Mouse (Mus musculus): Measurements from ENCODE around the gene Rbm18. TPM values are rescaled to one million over a fixed set of nuclear protein-coding genes. Genes with fewer than 3 reads are reported as not detected.

The Rbm18 gene
- polyA plus RNA-seq, 1 experiment = 50.0 TPM

DNA sequence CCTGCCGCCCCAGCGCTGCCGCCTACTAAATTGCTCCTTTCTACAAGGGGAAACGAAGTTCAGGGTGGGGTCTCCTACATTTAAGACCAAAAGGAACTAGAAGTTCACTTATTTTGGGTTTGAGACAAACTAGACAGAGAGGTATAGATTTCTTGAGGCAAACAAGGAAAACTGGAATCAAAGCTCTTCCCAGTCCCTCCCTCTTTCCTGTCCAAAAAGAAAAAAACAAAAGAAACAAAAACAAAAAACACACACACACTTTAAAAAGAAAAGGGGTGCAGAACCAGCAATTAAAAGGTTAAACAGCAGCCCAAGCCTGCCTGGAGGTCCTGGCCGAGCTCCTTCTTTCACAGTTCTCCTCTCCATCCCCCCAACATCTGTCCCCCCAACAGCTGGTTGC is 38.6 kb downstream of the Rbm18 start:
- Histone ChIP-seq H3K4me1 (ENCODE audit: control insufficient read depth, insufficient read depth, low read length) (no peaks in the 10 kb centered on the region), H3K4me3 (ENCODE audit: insufficient read depth, low read length) (no peak overlapping the region), H3K27ac (ENCODE audit: insufficient read depth, low read length) (no peak overlapping the region)
- no peak for TF ChIP-seq POLR2A (IDR thresholded peaks at IDR 0.05; ENCODE audit: extremely low read depth, insufficient read depth, low read length)

DNA sequence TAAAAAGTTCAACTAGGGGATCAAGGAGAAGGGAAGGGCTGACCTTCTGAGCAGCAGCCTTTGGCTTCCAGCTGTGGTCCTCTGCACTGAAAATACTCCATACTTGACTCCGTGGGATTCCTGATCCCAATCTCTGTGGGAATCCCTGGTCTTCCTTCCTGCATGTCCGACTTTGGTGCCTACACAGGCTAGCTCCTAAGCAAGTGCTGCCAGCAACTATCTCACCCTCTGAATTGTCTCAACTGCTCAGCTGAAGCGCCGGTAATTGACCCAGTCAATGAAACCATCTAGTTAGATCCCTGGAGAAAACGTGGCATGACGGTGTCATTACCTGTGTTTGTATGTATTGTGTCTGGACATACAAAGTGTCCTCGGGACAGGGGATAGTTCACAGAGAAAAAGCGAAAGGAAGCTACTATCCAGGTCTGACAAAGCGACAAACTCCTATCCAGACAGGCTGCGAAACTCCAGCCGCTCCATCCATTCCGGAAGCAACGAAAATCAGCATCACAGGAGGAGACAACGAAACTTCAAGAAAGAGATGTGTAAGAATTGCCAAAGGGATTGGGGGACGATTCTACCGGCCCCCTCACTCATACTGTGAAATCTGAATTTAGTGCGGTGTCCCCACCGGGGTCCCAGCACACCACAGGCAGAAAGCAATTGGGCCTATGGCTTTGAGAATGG is 39.3 kb downstream of the Rbm18 start:
- Histone ChIP-seq H3K4me3 (ENCODE audit: insufficient read depth, low read length) (no peak overlapping the region), H3K27ac (ENCODE audit: insufficient read depth, low read length) (no peak overlapping the region), H3K4me1 (ENCODE audit: control insufficient read depth, insufficient read depth, low read length) (no peaks in the 10 kb centered on the region)
- TF ChIP-seq CTCF (IDR thresholded peaks at IDR 0.05; ENCODE audit: extremely low read depth, insufficient read depth, low read length) (no peak), POLR2A (IDR thresholded peaks at IDR 0.05; ENCODE audit: extremely low read depth, insufficient read depth, low read length) (no peak)

DNA sequence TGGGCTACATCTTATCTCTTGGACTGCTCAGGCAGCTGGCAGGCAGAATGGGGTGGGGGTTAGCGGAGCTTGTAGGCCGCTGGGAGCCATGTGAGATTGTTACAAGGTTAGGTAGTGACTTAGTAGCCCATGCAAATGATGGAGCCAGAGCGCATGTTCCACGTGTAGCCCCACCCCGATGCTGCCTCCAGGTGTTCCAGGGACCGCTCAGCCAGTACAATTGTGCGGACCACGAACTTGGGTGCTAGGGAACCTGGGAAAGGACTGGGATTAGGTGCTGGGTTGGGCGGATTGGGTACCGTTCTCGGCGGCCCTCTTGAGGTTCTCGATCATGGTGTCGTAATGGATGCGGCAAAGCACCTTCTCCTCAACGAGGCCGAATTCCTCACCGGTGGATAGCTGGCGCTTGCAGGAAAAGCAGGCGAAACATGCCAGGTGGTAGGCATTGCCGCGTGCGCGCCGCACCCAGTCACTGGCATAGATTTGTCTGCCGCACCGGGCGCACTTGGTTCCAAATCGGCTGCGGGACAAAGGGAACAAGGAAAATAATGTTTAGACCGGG is 42.6 kb downstream of the Rbm18 start:
- Histone ChIP-seq H3K4me3 (ENCODE audit: insufficient read depth, low read length) (no peak overlapping the region), H3K4me1 (ENCODE audit: control insufficient read depth, insufficient read depth, low read length) (no peaks in the 10 kb centered on the region), H3K27ac (ENCODE audit: insufficient read depth, low read length) (no peak overlapping the region)
- no peak for TF ChIP-seq CTCF (IDR thresholded peaks at IDR 0.05; ENCODE audit: extremely low read depth, insufficient read depth, low read length)
- no peak for TF ChIP-seq POLR2A (IDR thresholded peaks at IDR 0.05; ENCODE audit: extremely low read depth, insufficient read depth, low read length)

DNA sequence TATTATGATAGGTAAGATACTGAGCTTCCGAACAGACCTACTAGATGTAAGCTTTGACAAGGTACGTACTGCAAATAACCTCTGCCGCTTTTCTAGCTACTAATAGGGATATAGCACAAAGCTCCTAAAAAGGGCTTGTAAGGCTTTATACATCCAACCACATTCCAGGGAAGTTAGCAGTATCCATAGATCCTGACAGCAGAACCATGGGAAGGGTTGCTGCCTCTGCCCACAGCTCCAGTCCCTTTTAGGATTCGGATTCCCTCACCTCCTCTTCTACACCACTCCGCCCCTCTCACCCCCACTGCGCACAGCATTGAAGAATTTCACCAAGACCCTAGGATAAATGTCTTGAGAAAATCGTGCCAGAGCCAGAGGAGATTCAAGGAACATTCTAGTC is 43.3 kb downstream of the Rbm18 start:
- TF ChIP-seq CTCF (IDR thresholded peaks at IDR 0.05; ENCODE audit: extremely low read depth, insufficient read depth, low read length) (no peak), POLR2A (IDR thresholded peaks at IDR 0.05; ENCODE audit: extremely low read depth, insufficient read depth, low read length) (no peak)
- Histone ChIP-seq H3K4me1 (ENCODE audit: control insufficient read depth, insufficient read depth, low read length) (no peaks in the 10 kb centered on the region), H3K27ac (ENCODE audit: insufficient read depth, low read length) (no peak overlapping the region), H3K4me3 (ENCODE audit: insufficient read depth, low read length) (no peak overlapping the region)

DNA sequence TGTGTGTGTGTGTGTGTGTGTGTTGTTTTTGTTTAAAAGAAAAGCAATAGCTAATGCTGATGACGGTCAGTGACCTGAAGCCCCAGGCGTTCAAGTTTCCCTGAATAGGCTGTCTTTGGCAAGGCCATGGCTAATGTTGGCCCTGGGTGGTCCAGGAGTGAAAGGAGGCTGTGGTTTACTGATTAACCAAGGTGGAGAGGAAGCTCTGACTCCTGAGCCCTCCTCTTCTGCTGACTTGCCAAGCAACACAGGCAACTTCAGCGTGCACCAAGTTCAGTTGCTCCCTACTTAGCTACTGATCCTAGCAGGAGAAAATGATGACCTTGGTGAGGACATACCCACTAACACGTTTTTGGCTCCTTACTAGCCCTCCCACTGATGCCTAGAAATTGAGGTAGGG is 43.8 kb downstream of the Rbm18 start:
- Histone ChIP-seq H3K4me3 (ENCODE audit: insufficient read depth, low read length) (no peak overlapping the region), H3K27ac (ENCODE audit: insufficient read depth, low read length) (no peak overlapping the region), H3K4me1 (ENCODE audit: control insufficient read depth, insufficient read depth, low read length) (no peaks in the 10 kb centered on the region)
- no peak for TF ChIP-seq CTCF (IDR thresholded peaks at IDR 0.05; ENCODE audit: extremely low read depth, insufficient read depth, low read length)
- no peak for TF ChIP-seq POLR2A (IDR thresholded peaks at IDR 0.05; ENCODE audit: extremely low read depth, insufficient read depth, low read length)

DNA sequence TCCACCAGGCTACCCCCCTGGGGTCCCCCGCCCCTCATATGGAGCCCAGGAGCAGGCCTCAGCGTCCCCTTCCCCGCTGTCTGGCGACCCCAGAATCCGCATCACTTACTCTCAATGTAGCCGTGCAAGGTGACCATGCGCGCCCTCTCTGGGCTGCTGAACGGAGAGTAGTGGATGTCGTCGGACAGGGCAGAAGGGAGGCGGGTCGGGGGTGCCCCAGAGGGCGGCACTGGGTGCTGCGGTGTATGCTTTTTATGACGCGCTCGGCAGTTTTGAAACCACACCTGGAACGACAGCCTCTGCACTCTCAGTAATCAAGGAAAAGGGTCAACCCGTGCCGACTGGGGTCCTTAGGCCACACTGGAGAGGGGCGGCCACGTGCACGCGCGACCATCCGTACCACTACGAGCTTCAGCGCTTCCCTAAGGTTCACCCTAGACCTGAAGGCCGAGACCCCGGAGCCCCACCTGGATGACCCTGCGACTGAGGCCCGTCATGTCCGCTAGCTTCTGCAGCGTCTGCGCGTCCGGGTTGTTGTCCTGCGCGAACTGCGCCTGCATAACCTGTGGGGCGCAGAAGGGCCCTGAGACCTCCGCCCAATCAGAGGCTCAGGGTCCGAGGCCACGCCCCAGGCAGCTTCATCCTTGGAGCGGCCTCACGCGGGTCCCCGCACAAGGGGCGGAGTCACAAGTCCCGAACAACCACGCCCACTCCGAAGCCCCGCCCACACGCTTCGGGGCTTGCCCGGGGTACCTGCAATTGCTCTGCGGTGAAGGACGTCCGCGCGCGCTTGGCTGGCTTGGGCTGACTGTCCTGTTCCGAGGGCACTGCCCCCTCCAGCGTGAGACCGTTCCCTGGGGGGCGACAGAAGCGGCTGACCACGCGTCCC is 45.5 kb downstream of the Rbm18 start:
- Histone ChIP-seq H3K4me1 (ENCODE audit: control insufficient read depth, insufficient read depth, low read length) (no peaks in the 10 kb centered on the region), H3K4me3 (ENCODE audit: insufficient read depth, low read length) (no peak overlapping the region), H3K27ac (ENCODE audit: insufficient read depth, low read length) (no peak overlapping the region)
- no peak for TF ChIP-seq POLR2A (IDR thresholded peaks at IDR 0.05; ENCODE audit: extremely low read depth, insufficient read depth, low read length)
- no peak for TF ChIP-seq CTCF (IDR thresholded peaks at IDR 0.05; ENCODE audit: extremely low read depth, insufficient read depth, low read length)

DNA sequence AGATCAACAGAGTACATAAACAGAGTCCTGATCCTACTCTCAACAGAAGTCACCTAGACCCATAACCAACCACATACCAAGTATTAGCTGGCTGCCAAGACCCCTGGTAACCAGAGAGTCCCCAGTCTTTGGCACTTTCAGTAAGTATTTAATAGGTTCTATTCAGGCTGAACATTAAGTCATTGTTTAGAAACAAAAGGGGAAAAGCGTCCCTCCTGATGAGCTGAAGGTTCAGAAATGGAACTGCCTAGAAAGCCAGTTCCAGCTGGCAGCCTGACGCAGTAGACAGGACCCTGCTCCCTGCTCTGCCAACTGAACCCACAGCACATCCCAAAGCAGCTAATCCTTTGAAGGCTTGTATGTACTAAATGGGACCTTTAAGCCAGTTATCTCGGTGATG is 47.4 kb downstream of the Rbm18 start:
- no peaks in the 10 kb centered on the region for H3K4me1 ChIP-seq (ENCODE audit: control insufficient read depth, insufficient read depth, low read length)
- no peak overlapping the region for H3K27ac ChIP-seq (ENCODE audit: insufficient read depth, low read length)
- H3K4me3 ChIP-seq (ENCODE audit: insufficient read depth, low read length) = no peak overlapping the region
- no peak for TF ChIP-seq POLR2A (IDR thresholded peaks at IDR 0.05; ENCODE audit: extremely low read depth, insufficient read depth, low read length)
- no peak for TF ChIP-seq CTCF (IDR thresholded peaks at IDR 0.05; ENCODE audit: extremely low read depth, insufficient read depth, low read length)

DNA sequence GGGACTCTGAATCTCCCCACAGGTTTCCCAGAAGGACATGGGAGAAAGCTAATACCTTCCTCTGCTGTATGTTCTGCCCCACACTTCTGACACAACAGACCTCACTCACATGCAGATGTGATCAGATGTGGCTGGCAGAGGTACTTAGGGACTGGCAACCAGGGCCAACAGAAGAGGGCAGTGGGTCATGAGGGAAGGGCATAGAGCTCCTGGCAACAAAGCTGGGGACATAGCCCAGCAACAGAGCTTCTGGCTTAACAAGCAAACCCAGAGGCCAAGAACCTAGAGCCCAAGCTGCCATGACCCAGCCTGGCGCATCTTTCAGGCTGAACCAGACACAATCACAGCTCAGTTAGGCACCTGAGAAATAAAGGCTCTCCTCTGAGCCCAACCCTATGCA is 51.5 kb downstream of the Rbm18 start:
- H3K27ac ChIP-seq (ENCODE audit: insufficient read depth, low read length) = no peak overlapping the region
- no peak overlapping the region for H3K4me3 ChIP-seq (ENCODE audit: insufficient read depth, low read length)
- no peaks in the 10 kb centered on the region for H3K4me1 ChIP-seq (ENCODE audit: control insufficient read depth, insufficient read depth, low read length)
- TF ChIP-seq CTCF (IDR thresholded peaks at IDR 0.05; ENCODE audit: extremely low read depth, insufficient read depth, low read length) = no peak
- no peak for TF ChIP-seq POLR2A (IDR thresholded peaks at IDR 0.05; ENCODE audit: extremely low read depth, insufficient read depth, low read length)

DNA sequence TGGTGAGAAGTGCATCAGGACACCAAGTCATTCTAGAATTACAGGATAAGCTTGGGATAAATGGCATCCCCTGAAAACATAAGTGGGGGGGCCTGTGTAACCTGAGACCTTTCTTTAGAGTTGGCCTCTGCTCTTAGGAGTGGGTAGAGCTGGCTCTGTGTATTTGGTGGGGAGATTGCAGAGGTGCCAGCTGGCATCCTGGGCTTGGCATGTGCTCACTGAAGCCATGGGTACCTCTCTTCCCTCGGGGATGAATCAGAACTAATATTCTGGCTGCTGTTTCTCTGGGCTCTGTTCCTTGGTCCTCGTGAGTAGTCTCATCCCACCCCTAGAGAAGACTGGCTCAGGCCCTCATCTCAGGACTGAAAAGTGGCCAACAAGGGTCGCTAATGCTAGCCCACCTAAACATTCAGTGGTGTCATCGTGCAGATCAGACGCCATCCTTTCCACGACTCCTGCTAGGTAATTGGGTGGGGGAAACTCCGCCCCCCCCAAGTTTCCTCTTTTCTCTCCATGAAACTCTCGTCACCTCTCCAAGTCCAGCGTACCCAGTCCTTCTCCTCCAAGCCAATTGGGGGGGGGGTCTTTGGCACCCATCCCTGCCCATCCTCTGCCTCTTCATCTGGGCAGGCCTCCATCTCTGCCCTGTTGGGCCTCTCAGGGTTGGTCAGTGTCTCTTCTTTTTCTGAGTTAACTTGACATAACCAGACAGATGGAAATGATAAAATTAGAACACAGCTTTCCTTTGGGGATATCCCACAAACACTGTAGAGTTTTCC is 53.6 kb downstream of the Rbm18 start:
- Histone ChIP-seq H3K4me3 (ENCODE audit: insufficient read depth, low read length) (no peak overlapping the region), H3K4me1 (ENCODE audit: control insufficient read depth, insufficient read depth, low read length) (no peaks in the 10 kb centered on the region), H3K27ac (ENCODE audit: insufficient read depth, low read length) (no peak overlapping the region)
- TF ChIP-seq POLR2A (IDR thresholded peaks at IDR 0.05; ENCODE audit: extremely low read depth, insufficient read depth, low read length) (no peak), CTCF (IDR thresholded peaks at IDR 0.05; ENCODE audit: extremely low read depth, insufficient read depth, low read length) (no peak)

Data from cortical plate, adult 2 months (tissue).